Mouse (Mus musculus) C2C12 (cell line): ENCODE data around the gene Amz1. TPM values are rescaled to one million over a fixed set of nuclear protein-coding genes. Genes with fewer than 3 reads are reported as not detected.

Experiments
- H3K27me3 ChIP-seq: one replicate; pipeline ENCODE4 v1.6.1; 2011; ENCODE audit not compliant: control insufficient read depth, insufficient read depth, insufficient read length
- H3K36me3 ChIP-seq: one replicate; pipeline ENCODE4 v1.6.1; 2011; ENCODE audit not compliant: control insufficient read depth, insufficient read depth
- H3K4me3 ChIP-seq: one replicate; pipeline ENCODE4 v1.5.1; 2011; ENCODE audit warnings: mild to moderate bottlenecking, control low read depth; ENCODE audit not compliant: poor library complexity, insufficient read depth, severe bottlenecking
- H3K79me2 ChIP-seq: one replicate; pipeline ENCODE4 v1.6.1; 2011; ENCODE audit not compliant: control insufficient read depth, insufficient read depth
- H3K79me3 ChIP-seq: one replicate; pipeline ENCODE4 v1.6.1; 2011; ENCODE audit warnings: low read depth, control low read depth
- H3ac ChIP-seq: one replicate; pipeline ENCODE3; 2011; ENCODE audit warnings: low read depth; ENCODE audit not compliant: control insufficient read depth, insufficient read length
- CEBPB ChIP-seq: IDR thresholded peaks from one replicate; pipeline ENCODE4 v1.6.1; 2011; ENCODE audit warnings: low read depth, mild to moderate bottlenecking, control low read depth, moderate library complexity
- CTCF ChIP-seq: IDR thresholded peaks from one replicate; pipeline ENCODE4 v1.5.1; 2011; ENCODE audit not compliant: control insufficient read depth, insufficient read depth, insufficient read length
- FOSL1 ChIP-seq: IDR thresholded peaks from one replicate; pipeline ENCODE4 v1.8.0; 2011; ENCODE audit warnings: mild to moderate bottlenecking, low read length; ENCODE audit not compliant: poor library complexity, insufficient read depth, severe bottlenecking
- MAX ChIP-seq: IDR thresholded peaks from one replicate; pipeline ENCODE4 v1.6.1; 2011; ENCODE audit warnings: mild to moderate bottlenecking, control low read depth
- MYOD1 ChIP-seq: IDR thresholded peaks from one replicate; pipeline ENCODE4 v1.6.1; 2011; ENCODE audit warnings: low read depth; ENCODE audit not compliant: control insufficient read depth, insufficient read length
- MYOG ChIP-seq: IDR thresholded peaks from one replicate; pipeline ENCODE4 v1.6.1; 2011; ENCODE audit not compliant: control insufficient read depth, insufficient read length; ENCODE audit errors: extremely low read depth
- USF1 ChIP-seq: IDR thresholded peaks from one replicate; pipeline ENCODE4 v1.6.1; 2011; ENCODE audit warnings: low read depth, mild to moderate bottlenecking, control low read depth, moderate library complexity
- polyA plus RNA-seq: library from polyadenylated mRNA; unstranded; fragments of >200 nt; fragmentation: generic; extraction: Trizol; gene quantifications from one replicate; pipeline ENCODE4 v1.2.1, GENCODE M21; 2012; ENCODE audit warnings: missing spikeins

Amz1 gene
- polyA plus RNA-seq, 1 experiment: 0.43 TPM

DNA sequence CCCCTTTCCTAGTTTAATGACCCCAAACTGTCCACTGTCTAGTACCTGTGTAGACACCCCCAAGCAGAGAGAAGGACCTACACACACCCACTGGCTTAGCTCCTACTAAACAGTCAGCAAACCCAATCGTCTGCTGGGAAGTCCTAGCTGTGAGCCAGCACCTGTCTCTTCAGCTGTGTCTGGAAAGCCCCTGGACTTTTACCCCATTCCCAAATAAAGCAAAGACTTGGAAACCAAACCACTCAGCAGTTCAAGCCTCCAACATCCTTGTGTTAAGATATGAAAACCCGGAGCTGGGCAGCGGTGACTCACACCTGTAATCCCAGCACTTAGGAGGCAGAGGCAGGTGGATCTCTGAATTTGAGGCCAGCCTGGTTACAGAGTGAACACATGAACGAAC is 42.6 kb downstream of the Amz1 start:
- Histone ChIP-seq H3K36me3 (peaks cover 5% of the 10 kb centered on the region), H3ac (no peak overlapping the region), H3K27me3 (no peaks in the 10 kb centered on the region), H3K79me3 (no peaks in the 10 kb centered on the region), H3K4me3 (no peak overlapping the region), H3K79me2 (peaks cover 9% of the 10 kb centered on the region)
- TF ChIP-seq MYOD1 (no peak), FOSL1 (no peak), CEBPB (no peak), CTCF (no peak), MAX (no peak), USF1 (no peak), MYOG (no peak)

DNA sequence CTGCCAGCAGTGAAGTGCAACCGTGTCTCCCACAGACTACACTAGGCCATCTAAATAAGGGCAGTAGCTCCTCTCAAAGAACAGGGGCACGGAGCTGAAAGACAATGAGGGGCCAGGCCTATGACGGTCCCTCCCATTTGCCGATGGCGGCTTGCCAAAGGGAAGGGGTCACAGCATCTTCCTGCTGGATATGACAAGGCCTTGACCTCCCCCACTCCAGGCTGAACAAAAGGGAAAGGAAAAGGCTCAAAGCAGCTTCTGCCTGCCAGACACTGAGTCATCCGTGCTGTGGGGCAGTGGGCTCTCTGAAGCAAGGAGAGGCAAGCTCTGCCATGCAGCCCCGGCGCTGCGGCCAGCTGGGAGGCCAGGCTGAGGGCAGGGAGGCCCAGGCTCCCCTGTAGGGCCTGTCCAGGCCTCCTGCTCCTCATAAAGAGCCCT is 43.8 kb downstream of the Amz1 start:
- H3K79me3 ChIP-seq: no peaks in the 10 kb centered on the region

DNA sequence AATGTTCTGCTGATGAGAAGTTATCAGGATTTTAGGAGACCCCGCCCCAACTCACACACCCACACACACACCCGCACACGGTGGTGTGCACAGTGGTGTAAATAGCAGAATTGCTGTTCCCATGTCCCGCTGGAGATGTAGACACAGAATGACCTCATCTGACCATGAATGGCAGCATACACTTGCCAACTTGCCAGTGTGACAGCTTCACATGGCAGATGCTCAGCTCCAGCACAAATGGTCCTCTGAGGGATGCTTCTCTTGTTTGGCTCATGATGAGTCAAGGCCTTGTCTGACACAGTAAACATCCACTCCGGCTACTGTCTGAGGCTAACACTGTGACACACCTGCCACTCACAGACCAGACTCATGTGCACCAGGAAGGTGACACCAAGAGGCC is 44.4 kb downstream of the Amz1 start:
- peak; percentile 54 for TF ChIP-seq MAX
- TF ChIP-seq USF1: no peak
- no peaks in the 10 kb centered on the region for H3K79me3 ChIP-seq
- H3K79me2 ChIP-seq: peaks cover 9% of the 10 kb centered on the region
- no peak overlapping the region for H3K4me3 ChIP-seq
- peaks cover 5% of the 10 kb centered on the region for H3K36me3 ChIP-seq
- H3ac ChIP-seq: no peak overlapping the region
- H3K27me3 ChIP-seq: no peaks in the 10 kb centered on the region

More for the DNA sequence above, 43.8 kb downstream of the Amz1 start:
- TF ChIP-seq CEBPB (no peak), MYOG (no peak), MYOD1 (no peak), CTCF (no peak), FOSL1 (no peak), MAX (no peak), USF1 (no peak)
- Histone ChIP-seq H3K36me3 (peaks cover 5% of the 10 kb centered on the region), H3K27me3 (no peaks in the 10 kb centered on the region), H3K4me3 (no peak overlapping the region), H3ac (no peak overlapping the region), H3K79me2 (peaks cover 9% of the 10 kb centered on the region)

DNA sequence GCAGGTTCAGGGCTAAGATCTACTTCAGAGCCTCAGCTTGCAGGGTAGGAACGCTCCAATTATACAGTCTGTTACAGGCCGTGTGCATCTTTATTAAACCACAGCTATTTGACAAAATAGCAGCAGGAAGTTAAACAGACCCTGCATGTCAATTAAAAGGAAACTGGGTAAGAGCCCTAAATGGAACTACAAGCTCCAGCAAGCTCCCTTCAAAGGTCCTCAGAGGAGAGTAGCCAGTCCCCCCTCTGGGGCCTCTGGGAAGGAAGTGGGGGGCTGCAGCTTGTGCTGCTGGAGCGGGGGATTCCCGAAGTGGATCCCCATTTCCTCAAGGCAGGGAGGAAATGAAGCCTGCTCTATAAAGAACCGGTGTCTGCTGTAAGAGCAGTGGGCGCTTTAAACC is 47.7 kb downstream of the Amz1 start:
- Histone ChIP-seq H3K36me3 (no peaks in the 10 kb centered on the region), H3K79me2 (peaks cover 6% of the 10 kb centered on the region), H3ac (no peak overlapping the region), H3K79me3 (no peaks in the 10 kb centered on the region), H3K4me3 (no peak overlapping the region), H3K27me3 (no peaks in the 10 kb centered on the region)
- no peak for TF ChIP-seq MAX
- no peak for TF ChIP-seq FOSL1
- no peak for TF ChIP-seq CTCF
- TF ChIP-seq USF1: no peak
- TF ChIP-seq MYOG: no peak
- no peak for TF ChIP-seq CEBPB
- no peak for TF ChIP-seq MYOD1

DNA sequence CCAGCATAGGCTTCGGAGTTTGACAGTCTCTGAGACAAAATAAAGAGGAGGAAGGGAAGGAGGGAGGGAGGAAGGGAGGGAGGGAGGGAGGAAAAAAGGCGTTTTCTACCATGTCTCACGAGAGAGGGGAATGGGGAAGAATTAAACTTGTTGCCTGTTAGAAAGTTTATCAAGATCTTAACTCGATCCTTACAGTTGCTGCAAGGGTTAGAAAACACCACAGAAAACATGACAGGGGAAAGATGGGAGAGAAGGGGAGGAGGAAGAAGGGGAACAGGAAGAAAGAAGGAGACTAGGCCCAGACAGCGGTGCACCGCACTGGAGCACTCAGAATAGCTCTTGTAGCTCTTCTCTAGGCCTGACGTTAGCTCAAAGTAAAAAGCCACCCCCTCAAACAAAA is 48.2 kb downstream of the Amz1 start:
- TF ChIP-seq CEBPB: no peak
- TF ChIP-seq MAX: no peak
- TF ChIP-seq CTCF: no peak
- no peak for TF ChIP-seq FOSL1
- no peak for TF ChIP-seq MYOG
- no peak for TF ChIP-seq MYOD1
- TF ChIP-seq USF1: no peak
- no peaks in the 10 kb centered on the region for H3K36me3 ChIP-seq
- no peaks in the 10 kb centered on the region for H3K79me3 ChIP-seq
- H3ac ChIP-seq: no peak overlapping the region
- H3K4me3 ChIP-seq: no peak overlapping the region
- peaks cover under 1% of the 10 kb centered on the region for H3K79me2 ChIP-seq
- H3K27me3 ChIP-seq: no peaks in the 10 kb centered on the region

DNA sequence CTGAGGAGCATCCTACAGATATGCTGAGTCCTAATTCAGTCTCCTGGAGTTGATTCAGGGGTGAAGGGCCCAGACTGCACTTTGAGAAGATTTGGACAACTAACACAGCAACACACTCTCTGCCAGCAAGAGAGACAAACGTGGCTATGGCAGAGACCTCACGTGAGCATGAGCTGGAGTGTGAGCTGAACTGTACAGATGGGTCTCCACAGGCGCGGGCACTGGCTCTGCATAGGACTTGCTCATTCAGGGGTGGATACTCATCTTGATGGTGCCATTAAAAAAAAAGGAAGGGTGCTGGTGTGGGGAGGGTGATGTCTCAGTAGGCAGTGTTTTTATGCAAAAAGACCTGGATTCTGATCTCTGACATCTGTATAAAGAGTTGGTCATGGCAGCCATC is 51.2 kb downstream of the Amz1 start:
- Histone ChIP-seq H3K79me3 (no peaks in the 10 kb centered on the region), H3K4me3 (no peak overlapping the region), H3K79me2 (no peaks in the 10 kb centered on the region), H3ac (no peak overlapping the region), H3K36me3 (no peaks in the 10 kb centered on the region), H3K27me3 (no peaks in the 10 kb centered on the region)
- TF ChIP-seq FOSL1: no peak
- no peak for TF ChIP-seq MYOD1
- TF ChIP-seq USF1: no peak
- no peak for TF ChIP-seq MAX
- no peak for TF ChIP-seq CEBPB
